Mouse (Mus musculus) ES-E14 (cell line): ENCODE results near the gene Tmem176a.

Experiments
- HCFC1 ChIP-seq: IDR thresholded peaks from 2 replicates; pipeline ENCODE4 v1.6.1; 2012; ENCODE audit warnings: low read length, inconsistent platforms, borderline replicate concordance; ENCODE audit not compliant: insufficient read depth
- ZNF384 ChIP-seq: IDR thresholded peaks from 2 replicates; pipeline ENCODE4 v1.6.1; 2012; ENCODE audit warnings: low read depth, low read length, inconsistent platforms

GRCm38 (mm10) chr6:48836146-48836545 lies 4.6 kb upstream of the Tmem176a start:
- no peak for TF ChIP-seq HCFC1
- TF ChIP-seq ZNF384 = no peak
